Mouse (Mus musculus) C2C12 (cell line): Measurements from ENCODE around the gene Gys1. TPM values are rescaled to one million over a fixed set of nuclear protein-coding genes. Genes with fewer than 3 reads are reported as not detected.
A peak's percentile ranks its signal among the peaks of the same experiment; 100 is the strongest.

Experiments
- H3K27me3 ChIP-seq: one replicate; pipeline ENCODE4 v1.6.1; 2011; ENCODE audit not compliant: control insufficient read depth, insufficient read depth, insufficient read length
- H3K36me3 ChIP-seq: one replicate; pipeline ENCODE4 v1.6.1; 2011; ENCODE audit not compliant: control insufficient read depth, insufficient read depth
- H3K4me3 ChIP-seq: one replicate; pipeline ENCODE4 v1.5.1; 2011; ENCODE audit warnings: mild to moderate bottlenecking, control low read depth; ENCODE audit not compliant: poor library complexity, insufficient read depth, severe bottlenecking
- H3K79me2 ChIP-seq: one replicate; pipeline ENCODE4 v1.6.1; 2011; ENCODE audit not compliant: control insufficient read depth, insufficient read depth
- H3K79me3 ChIP-seq: one replicate; pipeline ENCODE4 v1.6.1; 2011; ENCODE audit warnings: low read depth, control low read depth
- H3ac ChIP-seq: one replicate; pipeline ENCODE3; 2011; ENCODE audit warnings: low read depth; ENCODE audit not compliant: control insufficient read depth, insufficient read length
- CEBPB ChIP-seq: IDR thresholded peaks from one replicate; pipeline ENCODE4 v1.6.1; 2011; ENCODE audit warnings: low read depth, mild to moderate bottlenecking, control low read depth, moderate library complexity
- CTCF ChIP-seq: IDR thresholded peaks from one replicate; pipeline ENCODE4 v1.5.1; 2011; ENCODE audit not compliant: control insufficient read depth, insufficient read depth, insufficient read length
- FOSL1 ChIP-seq: IDR thresholded peaks from one replicate; pipeline ENCODE4 v1.8.0; 2011; ENCODE audit warnings: mild to moderate bottlenecking, low read length; ENCODE audit not compliant: poor library complexity, insufficient read depth, severe bottlenecking
- MAX ChIP-seq: IDR thresholded peaks from one replicate; pipeline ENCODE4 v1.6.1; 2011; ENCODE audit warnings: mild to moderate bottlenecking, control low read depth
- MYOD1 ChIP-seq: IDR thresholded peaks from one replicate; pipeline ENCODE4 v1.6.1; 2011; ENCODE audit warnings: low read depth; ENCODE audit not compliant: control insufficient read depth, insufficient read length
- MYOG ChIP-seq: IDR thresholded peaks from one replicate; pipeline ENCODE4 v1.6.1; 2011; ENCODE audit not compliant: control insufficient read depth, insufficient read length; ENCODE audit errors: extremely low read depth
- USF1 ChIP-seq: IDR thresholded peaks from one replicate; pipeline ENCODE4 v1.6.1; 2011; ENCODE audit warnings: low read depth, mild to moderate bottlenecking, control low read depth, moderate library complexity
- polyA plus RNA-seq: library from polyadenylated mRNA; unstranded; fragments of >200 nt; fragmentation: generic; extraction: Trizol; gene quantifications from one replicate; pipeline ENCODE4 v1.2.1, GENCODE M21; 2012; ENCODE audit warnings: missing spikeins

The Gys1 gene
- polyA plus RNA-seq, 1 experiment = 25.2 TPM

DNA sequence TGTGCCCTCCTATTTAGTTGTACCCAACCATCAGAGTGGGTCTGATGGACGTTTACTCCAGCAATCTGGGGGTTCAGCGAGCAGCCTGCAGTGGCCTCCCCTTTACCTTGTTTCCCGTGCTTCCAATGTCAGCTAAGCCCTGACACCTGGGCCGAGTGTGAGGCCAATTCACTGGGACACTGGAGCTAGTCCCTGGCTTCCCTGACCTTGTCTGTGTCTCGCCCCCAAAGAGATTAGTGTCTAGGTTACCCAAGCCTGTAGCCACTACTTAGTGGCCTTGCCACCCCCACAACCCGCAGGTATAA lies 14.1 kb upstream of the Gys1 start, which contains the start of gene Lhb:
Gene Lhb, plus strand, starts transcription at position 206 of the 305 bp plus-strand sequence.
- no peaks in the 10 kb centered on the region for H3K79me2 ChIP-seq
- no peak within 1 kb of the TSS for H3K4me3 ChIP-seq
- TF ChIP-seq CTCF (no peak), USF1 (no peak)
- no peaks in the 10 kb centered on the region for H3K79me3 ChIP-seq
- no peak within 1 kb of the TSS for H3ac ChIP-seq
- peaks cover 24% of the 10 kb centered on the region for H3K36me3 ChIP-seq
- H3K27me3 ChIP-seq = peaks cover 6% of the 10 kb centered on the region

DNA sequence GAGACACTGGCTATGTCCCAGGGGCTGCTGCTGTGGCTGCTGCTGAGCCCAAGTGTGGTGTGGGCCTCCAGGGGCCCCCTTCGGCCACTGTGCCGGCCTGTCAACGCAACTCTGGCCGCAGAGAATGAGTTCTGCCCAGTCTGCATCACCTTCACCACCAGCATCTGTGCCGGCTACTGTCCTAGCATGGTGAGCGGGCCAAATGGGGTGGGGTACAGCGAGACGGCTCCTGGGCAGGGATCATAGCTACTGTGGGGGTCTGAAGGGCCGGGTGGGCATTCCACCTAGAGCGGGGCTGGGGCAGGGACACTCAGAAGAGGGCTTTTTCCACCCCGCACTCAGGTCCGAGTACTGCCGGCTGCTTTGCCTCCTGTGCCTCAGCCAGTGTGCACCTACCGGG lies 13.4 kb upstream of the Gys1 start:
- TF ChIP-seq MYOD1 (no peak), MAX (no peak), USF1 (no peak), CTCF (no peak), FOSL1 (no peak), CEBPB (no peak), MYOG (no peak)
- H3ac ChIP-seq = no peak overlapping the region
- H3K4me3 ChIP-seq = no peak overlapping the region
- peaks cover 27% of the 10 kb centered on the region for H3K36me3 ChIP-seq
- no peaks in the 10 kb centered on the region for H3K79me3 ChIP-seq
- no peaks in the 10 kb centered on the region for H3K79me2 ChIP-seq
- H3K27me3 ChIP-seq = peaks cover 3% of the 10 kb centered on the region

DNA sequence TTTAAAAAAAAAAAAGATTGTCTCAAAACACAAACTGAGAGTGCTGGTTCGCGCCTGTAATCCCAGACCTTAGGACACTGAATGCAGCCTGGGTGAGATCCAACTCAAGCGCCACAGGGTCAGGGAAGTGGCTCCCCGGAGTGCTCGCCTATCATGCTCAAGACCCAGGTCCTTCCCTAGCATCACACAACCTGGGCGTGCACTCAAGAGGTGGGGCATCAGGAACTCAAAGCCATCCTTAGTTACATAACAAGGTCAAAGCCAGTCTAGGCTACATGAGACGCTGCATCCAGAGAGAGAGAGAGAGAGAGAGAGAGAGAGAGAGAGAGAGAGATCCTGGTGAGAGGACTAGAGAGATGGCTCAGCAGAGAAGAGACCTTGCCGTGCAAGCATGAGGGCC lies 8.1 kb upstream of the Gys1 start:
- Histone ChIP-seq H3K27me3 (no peaks in the 10 kb centered on the region), H3K36me3 (peaks cover 45% of the 10 kb centered on the region), H3K79me2 (peaks cover 47% of the 10 kb centered on the region), H3ac (no peak overlapping the region), H3K4me3 (no peak overlapping the region), H3K79me3 (peaks cover 22% of the 10 kb centered on the region)
- TF ChIP-seq MAX = no peak
- TF ChIP-seq CTCF = no peak
- TF ChIP-seq USF1 = no peak
- no peak for TF ChIP-seq MYOD1
- no peak for TF ChIP-seq MYOG
- no peak for TF ChIP-seq FOSL1
- TF ChIP-seq CEBPB = no peak

DNA sequence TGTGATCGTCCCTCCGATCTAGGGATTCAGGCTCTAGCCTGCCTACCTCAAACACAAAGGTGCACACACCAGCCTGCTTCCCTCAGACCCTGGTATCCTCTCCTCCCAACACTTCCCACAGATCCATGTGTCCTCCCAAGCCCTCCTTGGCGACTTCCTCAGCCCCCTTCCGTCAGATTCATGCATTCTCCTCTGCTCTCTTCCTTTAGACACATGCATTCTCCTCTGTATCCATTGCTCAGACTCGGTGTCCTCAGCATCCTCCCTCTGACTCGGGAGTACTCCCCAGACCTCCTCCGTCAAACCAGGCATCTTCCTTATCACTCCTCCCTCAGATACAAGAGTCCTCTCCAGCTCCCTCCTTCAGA lies 825 bp upstream of the Gys1 start:
- H3K36me3 ChIP-seq = peaks cover 18% of the 10 kb centered on the region
- H3K4me3 ChIP-seq = peak overlapping the region; percentile 89
- H3ac ChIP-seq = peak overlapping the region; percentile 91
- peaks cover 81% of the 10 kb centered on the region for H3K79me2 ChIP-seq
- H3K27me3 ChIP-seq = no peaks in the 10 kb centered on the region
- no peak for TF ChIP-seq CEBPB
- no peak for TF ChIP-seq MYOD1
- TF ChIP-seq FOSL1 = no peak
- H3K79me3 ChIP-seq = peaks cover 39% of the 10 kb centered on the region

DNA sequence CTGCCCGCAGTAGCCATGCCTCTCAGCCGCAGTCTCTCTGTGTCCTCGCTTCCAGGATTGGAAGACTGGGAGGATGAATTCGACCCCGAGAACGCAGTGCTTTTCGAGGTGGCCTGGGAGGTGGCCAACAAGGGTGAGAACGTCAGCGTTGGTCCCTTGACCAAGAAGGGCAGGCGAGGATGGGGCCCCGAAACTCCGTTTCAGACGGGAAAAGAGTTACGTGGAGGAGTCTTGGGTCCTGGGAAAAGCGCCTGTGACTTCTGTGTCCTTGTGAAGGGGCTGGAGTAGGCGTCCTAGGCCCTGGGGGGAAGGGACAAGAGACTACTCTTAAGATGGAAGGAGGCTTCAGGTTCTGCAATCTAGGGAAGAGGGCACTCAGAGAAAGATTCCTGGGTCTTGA lies 394 bp downstream of the Gys1 start:
- peaks cover 36% of the 10 kb centered on the region for H3K79me3 ChIP-seq
- peak overlapping the region; percentile 68 for H3ac ChIP-seq
- H3K79me2 ChIP-seq = peaks cover 69% of the 10 kb centered on the region
- TF ChIP-seq FOSL1 = no peak
- no peak for TF ChIP-seq CEBPB
- TF ChIP-seq MYOD1 = no peak
- no peaks in the 10 kb centered on the region for H3K27me3 ChIP-seq
- peak overlapping the region; percentile 44 for H3K4me3 ChIP-seq
- peaks cover 13% of the 10 kb centered on the region for H3K36me3 ChIP-seq

DNA sequence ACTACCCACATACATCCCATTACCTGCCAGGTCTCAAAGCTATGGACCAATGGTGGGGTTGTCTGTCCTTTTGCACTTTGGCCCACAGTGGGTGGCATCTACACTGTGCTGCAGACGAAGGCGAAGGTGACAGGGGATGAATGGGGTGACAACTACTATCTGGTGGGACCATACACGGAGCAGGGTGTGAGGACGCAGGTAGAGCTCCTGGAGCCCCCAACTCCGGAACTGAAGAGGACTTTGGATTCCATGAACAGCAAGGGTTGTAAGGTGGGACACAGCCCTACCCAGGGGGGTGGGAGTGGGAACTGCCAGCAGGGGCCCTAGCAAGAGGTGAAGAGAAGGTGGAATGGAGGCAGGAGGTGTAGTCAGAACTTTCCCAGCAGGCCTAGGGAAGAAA lies 1.8 kb downstream of the Gys1 start:
- TF ChIP-seq CTCF (no peak), MYOD1 (no peak), USF1 (no peak), FOSL1 (no peak), MAX (no peak), CEBPB (no peak), MYOG (no peak)
- no peaks in the 10 kb centered on the region for H3K27me3 ChIP-seq

DNA sequence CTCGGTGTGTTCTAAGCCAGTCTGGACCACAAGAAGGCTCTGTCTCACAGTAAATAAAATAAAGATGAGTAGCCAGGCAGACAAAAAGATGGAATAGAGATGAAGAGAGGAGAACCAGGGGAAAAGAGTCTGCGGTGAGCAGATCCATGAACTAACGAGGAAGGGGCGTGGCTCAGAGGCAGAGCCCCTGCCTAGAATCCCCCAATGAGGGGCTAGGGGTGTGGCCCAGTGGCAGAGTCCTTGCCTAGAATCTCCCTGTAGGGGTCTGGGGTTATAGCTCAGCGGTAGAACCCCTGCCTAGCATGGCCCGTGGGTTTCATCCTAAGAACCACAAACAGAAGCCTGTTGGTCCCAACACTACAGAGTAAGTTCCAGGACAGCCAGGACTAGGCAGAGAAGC lies 2.4 kb downstream of the Gys1 start:
- H3K4me3 ChIP-seq = no peak overlapping the region
- peaks cover 11% of the 10 kb centered on the region for H3K36me3 ChIP-seq
- H3K27me3 ChIP-seq = no peaks in the 10 kb centered on the region
- TF ChIP-seq CEBPB (no peak), FOSL1 (no peak), MAX (no peak), MYOG (no peak), MYOD1 (no peak)
- no peak overlapping the region for H3ac ChIP-seq
- H3K79me3 ChIP-seq = peaks cover 21% of the 10 kb centered on the region
- H3K79me2 ChIP-seq = peaks cover 49% of the 10 kb centered on the region

More for the DNA sequence above, 1.8 kb downstream of the Gys1 start:
- Histone ChIP-seq H3K79me2 (peaks cover 55% of the 10 kb centered on the region), H3K36me3 (peaks cover 7% of the 10 kb centered on the region), H3K4me3 (no peak overlapping the region), H3K79me3 (peaks cover 28% of the 10 kb centered on the region), H3ac (no peak overlapping the region)
